Mouse (Mus musculus) thymus, adult 2 months (tissue): ENCODE measurements around the gene Nudt13. TPM values are rescaled to one million over a fixed set of nuclear protein-coding genes. Genes with fewer than 3 reads are reported as not detected.

Experiments used
- DNase-seq: peaks from one replicate; pipeline ENCODE4 v3.0.0; 2021
- H3K27ac ChIP-seq: fragments of 200-500 bp; 2 replicates; pipeline ENCODE4 v1.5.1; 2012; ENCODE audit warnings: low read length, control low read depth; ENCODE audit not compliant: control insufficient read depth, insufficient read depth
- H3K27me3 ChIP-seq: fragments of 200-500 bp; 2 replicates; pipeline ENCODE4 v1.6.1; 2012; ENCODE audit warnings: mild to moderate bottlenecking, low read length, moderate library complexity, mixed read lengths; ENCODE audit not compliant: control insufficient read depth, insufficient read depth
- H3K36me3 ChIP-seq: fragments of 200-500 bp; 2 replicates; pipeline ENCODE4 v1.6.1; 2012; ENCODE audit warnings: mild to moderate bottlenecking, low read length, moderate library complexity; ENCODE audit not compliant: control insufficient read depth, insufficient read depth
- H3K4me1 ChIP-seq: fragments of 200-500 bp; replicated peaks from 2 replicates; pipeline ENCODE4 v1.6.1; 2012; ENCODE audit warnings: low read length; ENCODE audit not compliant: control insufficient read depth, insufficient read depth
- H3K4me3 ChIP-seq: fragments of 200-500 bp; 2 replicates; pipeline ENCODE4 v1.5.1; 2012; ENCODE audit warnings: mild to moderate bottlenecking, low read length, control low read depth, moderate library complexity; ENCODE audit not compliant: control insufficient read depth, insufficient read depth
- CTCF ChIP-seq: fragments of 200-500 bp; IDR thresholded peaks from 2 replicates; pipeline ENCODE4 v1.5.1; 2012; ENCODE audit warnings: mild to moderate bottlenecking, control low read depth, low read length, moderate library complexity, borderline replicate concordance; ENCODE audit not compliant: control insufficient read depth, poor library complexity, insufficient read depth; ENCODE audit errors: extremely low read depth
- POLR2A ChIP-seq: fragments of 200-500 bp; IDR thresholded peaks from 2 replicates; pipeline ENCODE4 v1.6.1; 2012; ENCODE audit warnings: mild to moderate bottlenecking, low read length, control low read depth, moderate library complexity; ENCODE audit not compliant: control insufficient read depth, poor library complexity, insufficient read depth; ENCODE audit errors: extremely low read depth
- WGBS: fragments of 180-500 bp; shearing (Covaris S2); methylation state at CpG from one replicate; pipeline ENCODE4 v1.1.7; 2018; 5-methylcytosine and 5-hydroxymethylcytosine counted together
- polyA plus RNA-seq: library from polyadenylated mRNA; depleted of rRNA; stranded (reverse); fragments of >200 nt; gene quantifications from 2 replicates; pipeline ENCODE4 v1.2.3, GENCODE M21; 2012; rRNA removed

Gene Nudt13
- polyA plus RNA-seq = 14.8 and 20.7 TPM in 2 replicates

DNA sequence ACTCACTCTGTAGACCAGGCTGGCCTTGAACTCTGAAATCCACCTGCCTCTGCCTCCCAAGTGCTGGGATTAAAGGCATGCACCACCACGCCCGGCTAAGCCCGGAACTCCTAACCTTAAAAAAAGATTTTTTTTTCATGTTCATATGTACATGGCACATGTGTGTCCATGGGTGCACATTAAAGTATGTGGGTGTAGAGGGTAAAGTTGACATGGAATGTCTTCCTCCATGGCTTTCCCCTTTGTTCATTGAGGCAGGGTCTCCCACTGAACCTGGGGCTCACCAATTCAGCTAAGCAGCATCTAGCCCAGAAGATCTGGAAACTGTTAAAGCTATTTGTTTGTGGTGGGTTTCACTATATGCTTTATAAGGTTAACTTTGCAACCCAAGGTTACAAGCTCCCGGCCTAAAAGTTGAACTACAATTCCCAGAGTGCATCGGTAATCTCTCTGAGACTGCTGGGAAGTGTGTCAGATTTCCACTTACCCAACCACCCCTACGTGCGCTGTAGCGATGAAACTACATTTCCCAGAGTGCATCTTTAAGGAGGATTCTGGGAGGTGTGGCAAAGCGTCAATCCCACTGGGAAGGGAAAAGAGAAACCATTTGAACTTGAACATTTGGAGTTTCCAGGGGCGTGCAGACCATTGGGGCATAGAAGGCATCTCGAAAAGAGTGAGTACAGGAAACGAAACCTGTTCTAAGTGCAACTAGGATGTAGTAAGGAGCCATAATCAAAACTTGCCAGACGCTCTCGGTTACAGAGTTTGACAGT is at the start of gene Nudt13:
TSS of gene Nudt13 (plus strand) at position 581 of the 776 bp plus-strand sequence.
- Histone ChIP-seq H3K27me3 (no peaks in the 10 kb centered on the region), H3K4me1 (peaks cover 2% of the 10 kb centered on the region), H3K27ac (no peak within 1 kb of the TSS), H3K4me3 (peak within 1 kb of the TSS; percentile 64), H3K36me3 (no peaks in the 10 kb centered on the region)
- peak; percentile 78 for DNase-seq
- TF ChIP-seq CTCF (no peak), POLR2A (no peak)
- 22% methylated on average over 14 of the region's 14 CpGs for WGBS

GRCm38 (mm10) chr14:20245318-20245717 is 49.2 kb upstream of the Nudt13 start:
- DNase-seq = no peak
- Histone ChIP-seq H3K27me3 (no peaks in the 10 kb centered on the region), H3K27ac (no peak overlapping the region), H3K4me3 (no peak overlapping the region), H3K36me3 (no peaks in the 10 kb centered on the region), H3K4me1 (no peaks in the 10 kb centered on the region)
- TF ChIP-seq POLR2A (no peak), CTCF (no peak)
- WGBS = 84% methylated on average over 2 of the region's 2 CpGs

DNA sequence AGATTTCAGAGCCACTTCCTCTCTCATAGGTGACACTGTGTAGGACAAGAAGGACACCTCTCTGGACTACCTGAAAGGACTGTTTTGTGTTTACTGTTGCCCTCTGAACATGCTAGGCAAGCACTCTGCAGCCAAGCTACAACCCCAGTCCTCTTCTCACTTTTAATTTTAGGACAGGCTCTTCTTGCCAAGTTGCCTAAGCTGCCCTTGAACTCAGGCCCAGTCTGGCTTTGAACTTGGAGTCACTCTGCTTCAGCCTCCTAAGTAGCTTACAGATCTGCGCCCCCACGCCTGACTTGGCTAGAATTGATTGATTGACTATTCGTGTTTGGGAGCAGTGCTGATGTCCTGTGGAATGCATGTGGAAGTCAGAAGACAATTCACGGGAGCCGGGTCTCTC is 48.6 kb upstream of the Nudt13 start:
- WGBS = 97% methylated on average over 5 of the region's 5 CpGs
- Histone ChIP-seq H3K4me1 (no peaks in the 10 kb centered on the region), H3K27ac (no peak overlapping the region), H3K27me3 (no peaks in the 10 kb centered on the region), H3K4me3 (no peak overlapping the region), H3K36me3 (no peaks in the 10 kb centered on the region)
- TF ChIP-seq CTCF (no peak), POLR2A (no peak)
- DNase-seq = no peak

DNA sequence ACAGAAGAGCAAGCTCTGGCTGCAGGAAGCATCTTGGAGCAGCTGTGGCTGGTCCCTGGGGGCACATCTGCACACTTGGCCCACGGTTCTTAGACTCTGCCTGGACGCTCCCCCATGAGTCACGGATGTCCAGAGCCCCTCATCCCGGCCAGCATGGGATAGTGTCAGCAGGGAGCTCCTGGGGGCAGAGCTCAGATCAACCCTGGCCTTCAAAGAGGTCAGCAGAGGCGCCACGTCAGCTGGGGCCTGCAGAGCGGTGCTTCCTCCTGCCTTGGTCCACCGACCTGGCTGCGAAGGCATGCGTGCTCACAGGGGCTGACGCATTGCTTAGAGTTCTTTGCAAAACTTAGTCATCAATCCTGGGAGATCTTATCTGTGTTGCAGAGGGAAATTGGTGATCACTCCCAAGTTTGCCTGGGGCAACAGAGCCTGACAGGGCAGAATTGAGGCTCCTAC is 47.7 kb upstream of the Nudt13 start:
- Histone ChIP-seq H3K27me3 (no peaks in the 10 kb centered on the region), H3K36me3 (no peaks in the 10 kb centered on the region), H3K27ac (no peak overlapping the region), H3K4me1 (no peaks in the 10 kb centered on the region), H3K4me3 (no peak overlapping the region)
- TF ChIP-seq CTCF (no peak), POLR2A (no peak)
- 92% methylated on average over 11 of the region's 11 CpGs for WGBS
- no peak for DNase-seq

DNA sequence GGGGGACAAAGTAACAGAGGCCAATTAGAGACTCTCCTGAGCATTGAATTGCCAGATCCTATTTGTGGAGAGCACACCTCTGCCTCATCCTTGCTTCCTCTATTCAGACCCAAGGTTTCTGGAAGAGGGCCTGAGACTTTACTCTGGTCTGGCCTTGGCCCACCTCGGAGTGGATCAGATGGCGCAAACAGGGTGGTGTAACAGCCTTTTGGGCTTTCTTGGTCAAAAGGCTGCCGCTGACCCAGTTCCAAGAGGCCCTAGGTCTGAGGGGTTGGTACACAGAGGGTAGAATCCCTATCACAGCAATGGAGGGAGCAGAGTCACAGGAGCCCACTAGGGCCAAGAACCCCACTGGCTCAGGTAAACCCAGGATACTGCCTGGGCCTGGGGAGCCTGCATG is 46.5 kb upstream of the Nudt13 start:
- H3K36me3 ChIP-seq = no peaks in the 10 kb centered on the region
- H3K27me3 ChIP-seq = no peaks in the 10 kb centered on the region
- H3K4me3 ChIP-seq = no peak overlapping the region
- no peaks in the 10 kb centered on the region for H3K4me1 ChIP-seq
- TF ChIP-seq CTCF = no peak
- no peak for TF ChIP-seq POLR2A
- DNase-seq = no peak
- no peak overlapping the region for H3K27ac ChIP-seq
- 97% methylated on average over 3 of the region's 3 CpGs for WGBS

- H3K36me3 ChIP-seq = no peaks in the 10 kb centered on the region
- H3K4me3 ChIP-seq = no peak overlapping the region
- 0 out of 2 replicates have a peak, but pooled peaks cover 2% of the 10 kb centered on the region for H3K4me1 ChIP-seq
- no peak for DNase-seq
- no peak overlapping the region for H3K27ac ChIP-seq
- WGBS = 90% methylated on average over 14 of the region's 14 CpGs
- TF ChIP-seq CTCF (no peak), POLR2A (no peak)
- H3K27me3 ChIP-seq = no peaks in the 10 kb centered on the region
These were observed 44.0 kb upstream of the Nudt13 start for GRCm38 (mm10) chr14:20250237-20251171.
